Mouse (Mus musculus) stomach, embryonic 14.5 days (tissue): ENCODE measurements around the gene Ctdsp1. TPM values are rescaled to one million over a fixed set of nuclear protein-coding genes. Genes with fewer than 3 reads are reported as not detected.

Experiments
- ATAC-seq: fragments of 200-750 bp; cut with Nextera tagmentation; 2 replicates; pipeline ENCODE4 v1.8.0; 2017; ENCODE audit warnings: low read depth, moderate TSS enrichment; ENCODE audit not compliant: insufficient number of reproducible peaks, insufficient read depth, low FRiP score
- H3K27ac ChIP-seq: fragments of 300-500 bp; sonication (generic); 2 replicates; pipeline ENCODE4 v1.5.1; 2014; ENCODE audit warnings: mild to moderate bottlenecking, low read length, moderate library complexity, mixed read lengths
- H3K27me3 ChIP-seq: fragments of 300-500 bp; sonication (generic); 2 replicates; pipeline ENCODE4 v1.6.1; 2014; ENCODE audit warnings: low read length, control low read depth, mixed read lengths; ENCODE audit not compliant: control insufficient read depth, insufficient read depth
- H3K36me3 ChIP-seq: fragments of 300-500 bp; sonication (generic); 2 replicates; pipeline ENCODE4 v1.6.1; 2014; ENCODE audit warnings: mild to moderate bottlenecking, control low read depth, low read length, moderate library complexity, mixed read lengths; ENCODE audit not compliant: control insufficient read depth, insufficient read depth
- H3K4me1 ChIP-seq: fragments of 300-500 bp; sonication (generic); 2 replicates; pipeline ENCODE4 v1.6.1; 2014; ENCODE audit warnings: low read length, control low read depth, mixed read lengths; ENCODE audit not compliant: control insufficient read depth, insufficient read depth
- H3K4me2 ChIP-seq: fragments of 300-500 bp; sonication (generic); replicated peaks from 2 replicates; pipeline ENCODE4 v1.6.1; 2014; ENCODE audit warnings: low read depth, low read length, control low read depth
- H3K4me3 ChIP-seq: fragments of 300-500 bp; sonication (generic); 2 replicates; pipeline ENCODE4 v1.5.1; 2014; ENCODE audit warnings: low read depth, low read length, control low read depth
- H3K9ac ChIP-seq: fragments of 300-500 bp; sonication (generic); replicated peaks from 2 replicates; pipeline ENCODE4 v1.6.1; 2014; ENCODE audit warnings: low read depth, mild to moderate bottlenecking, control low read depth, low read length, moderate library complexity, mixed read lengths
- H3K9me3 ChIP-seq: fragments of 300-500 bp; sonication (generic); 2 replicates; pipeline ENCODE4 v1.6.1; 2016; ENCODE audit warnings: low read depth, low read length, control low read depth; ENCODE audit not compliant: control insufficient read depth
- WGBS: fragments of 180-500 bp; shearing (Covaris S2); extraction: QIAGEN DNeasy Blood & Tissue Kit; methylation state at CpG from one replicate; pipeline ENCODE4 v1.1.7; 2014; 5-methylcytosine and 5-hydroxymethylcytosine counted together
- polyA plus RNA-seq: library from polyadenylated mRNA; unstranded; fragments of >200 nt; fragmentation: Nextera tagmentation; extraction: Ambion mirVana; gene quantifications from 2 replicates; pipeline ENCODE4 v1.2.1, GENCODE M21; 2014

Gene Ctdsp1
- polyA plus RNA-seq, 1 experiment from 2014 or later = 88.0 TPM

DNA sequence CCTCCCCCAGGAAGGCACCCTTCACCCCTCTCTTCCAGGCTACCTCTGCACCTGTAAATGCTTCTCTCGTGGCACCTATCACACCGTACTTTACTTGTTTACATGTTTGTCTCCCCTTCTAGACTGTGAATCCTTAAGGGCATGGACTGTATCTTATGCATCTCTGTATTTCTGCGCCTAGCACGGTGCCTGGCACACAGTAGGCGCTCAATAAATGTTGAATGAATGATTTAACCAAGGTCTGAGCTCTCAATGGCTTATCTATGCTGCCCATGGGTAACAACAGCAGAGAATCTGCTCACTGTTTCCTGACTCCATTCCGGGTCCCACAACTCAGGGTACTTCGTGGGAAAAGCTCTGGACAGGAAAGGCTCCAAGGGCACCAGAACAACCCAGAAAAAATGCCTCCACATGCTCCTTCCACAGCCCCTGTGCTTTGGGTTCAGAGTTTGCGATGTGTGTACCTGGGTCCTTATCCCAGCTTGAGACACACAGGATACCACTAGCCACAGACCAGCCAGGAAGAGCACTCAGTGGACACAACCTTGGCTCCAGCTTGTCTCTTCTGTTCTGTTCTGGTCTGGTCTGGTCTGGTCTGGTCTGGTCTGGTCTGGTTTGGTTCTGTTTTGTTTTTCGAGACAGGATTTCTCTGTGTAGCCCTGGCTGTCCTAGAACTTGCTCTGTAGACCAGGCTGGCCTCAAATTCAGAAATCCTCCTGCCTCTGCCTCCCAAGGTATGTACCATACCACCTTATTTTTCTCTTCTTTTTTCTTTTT, 37.7 kb upstream of the Ctdsp1 start:
- no peak overlapping the region for H3K9ac ChIP-seq
- WGBS = 88% methylated on average over 9 of the region's 9 CpGs
- no peaks in the 10 kb centered on the region for H3K4me1 ChIP-seq
- H3K36me3 ChIP-seq = peaks cover 12% of the 10 kb centered on the region; the same call in 1 of the 2 replicates
- no peak for ATAC-seq
- H3K4me2 ChIP-seq = no peak overlapping the region
- H3K9me3 ChIP-seq = no peaks in the 10 kb centered on the region
- no peak overlapping the region for H3K4me3 ChIP-seq
- no peaks in the 10 kb centered on the region for H3K27me3 ChIP-seq
- no peak overlapping the region for H3K27ac ChIP-seq

DNA sequence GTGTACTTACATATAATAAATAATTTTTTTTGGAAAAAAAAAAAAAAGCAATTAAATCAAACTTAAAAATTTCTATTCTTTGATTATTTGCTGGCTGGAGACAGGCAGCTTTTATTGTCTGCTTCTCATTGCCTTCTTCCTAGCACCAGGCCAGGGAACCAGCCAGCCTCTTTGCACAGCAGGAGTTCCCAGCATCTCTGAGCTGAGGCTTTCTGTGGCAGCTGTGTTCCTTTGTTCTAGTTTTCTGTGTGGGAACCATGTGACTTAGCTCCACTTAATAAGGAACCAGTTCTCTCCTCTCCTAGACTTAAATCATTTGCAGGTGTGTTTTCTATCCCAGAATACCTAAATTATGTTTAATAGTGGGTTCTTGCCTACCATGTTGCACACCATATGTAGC, 33.8 kb upstream of the Ctdsp1 start:
- no peak overlapping the region for H3K4me3 ChIP-seq
- no peak overlapping the region for H3K27ac ChIP-seq
- no peak overlapping the region for H3K9ac ChIP-seq
- H3K36me3 ChIP-seq = no peaks in the 10 kb centered on the region; the same call in 1 of the 2 replicates
- no peaks in the 10 kb centered on the region for H3K9me3 ChIP-seq
- no peak for ATAC-seq
- no peaks in the 10 kb centered on the region for H3K27me3 ChIP-seq
- H3K4me1 ChIP-seq = no peaks in the 10 kb centered on the region
- no peak overlapping the region for H3K4me2 ChIP-seq

DNA sequence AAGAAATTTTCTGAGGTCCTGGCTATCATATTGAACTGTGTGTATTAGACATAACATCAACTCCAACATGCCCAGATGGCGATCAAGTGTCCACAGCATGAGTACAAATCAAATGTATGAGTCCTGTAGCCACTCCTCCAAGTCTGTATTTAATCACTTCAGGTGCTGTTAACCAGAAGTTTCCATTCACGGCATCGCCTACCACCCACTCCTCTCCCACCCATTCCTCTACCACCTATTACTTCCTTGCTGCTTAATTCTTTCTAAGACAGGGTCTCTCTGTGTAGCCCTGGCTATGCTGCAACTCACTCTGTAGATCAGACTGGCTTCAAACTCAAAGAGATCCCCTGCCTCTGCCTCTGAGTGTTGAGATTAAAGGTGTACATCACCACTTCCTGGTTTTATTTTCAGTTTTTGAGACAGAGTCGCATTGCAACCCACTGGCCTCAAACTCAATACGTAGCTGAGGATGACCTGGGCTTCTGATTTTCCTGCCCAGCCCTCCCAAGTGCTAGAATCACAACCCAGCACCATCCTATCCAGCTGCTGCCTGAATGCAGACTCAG, 31.3 kb upstream of the Ctdsp1 start:
- Histone ChIP-seq H3K9ac (no peak overlapping the region), H3K36me3 (no peaks in the 10 kb centered on the region), H3K9me3 (no peaks in the 10 kb centered on the region), H3K4me2 (no peak overlapping the region), H3K27me3 (no peaks in the 10 kb centered on the region), H3K4me1 (no peaks in the 10 kb centered on the region), H3K27ac (no peak overlapping the region), H3K4me3 (no peak overlapping the region)
- no peak for ATAC-seq
- 80% methylated on average over 5 of the region's 5 CpGs for WGBS

DNA sequence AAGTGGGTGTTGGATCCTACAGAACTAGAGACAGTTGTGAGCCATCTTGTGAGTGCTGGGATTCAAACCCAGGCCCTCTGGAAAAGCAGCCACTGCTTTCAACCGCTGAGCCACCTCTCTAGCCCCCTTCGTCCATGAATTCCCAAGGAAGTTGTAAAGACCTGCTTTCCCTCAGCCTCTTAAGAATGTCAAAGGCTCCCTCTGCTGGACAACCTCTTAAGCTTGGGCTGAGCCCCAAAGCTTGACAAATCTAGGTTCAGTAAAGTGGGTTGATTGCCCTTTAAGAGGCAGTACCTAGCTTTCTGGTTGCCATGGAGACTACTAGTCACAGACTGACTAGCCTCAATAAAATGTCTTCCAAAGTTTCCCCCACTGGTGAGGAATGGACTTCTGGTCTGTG, 29.5 kb upstream of the Ctdsp1 start, which contains the start of gene Catip:
TSS of gene Catip (plus strand) at position 297 of the 400 bp plus-strand sequence.
- no peak within 1 kb of the TSS for H3K27ac ChIP-seq
- H3K9me3 ChIP-seq = no peaks in the 10 kb centered on the region
- H3K27me3 ChIP-seq = no peaks in the 10 kb centered on the region
- H3K36me3 ChIP-seq = no peaks in the 10 kb centered on the region
- H3K9ac ChIP-seq = no peak within 1 kb of the TSS
- no peaks in the 10 kb centered on the region for H3K4me1 ChIP-seq
- H3K4me2 ChIP-seq = no peak within 1 kb of the TSS
- ATAC-seq = peak; percentile 70; the same call in 1 of the 2 replicates
- WGBS = 0% methylated on average over 2 of the region's 2 CpGs
- no peak within 1 kb of the TSS for H3K4me3 ChIP-seq

DNA sequence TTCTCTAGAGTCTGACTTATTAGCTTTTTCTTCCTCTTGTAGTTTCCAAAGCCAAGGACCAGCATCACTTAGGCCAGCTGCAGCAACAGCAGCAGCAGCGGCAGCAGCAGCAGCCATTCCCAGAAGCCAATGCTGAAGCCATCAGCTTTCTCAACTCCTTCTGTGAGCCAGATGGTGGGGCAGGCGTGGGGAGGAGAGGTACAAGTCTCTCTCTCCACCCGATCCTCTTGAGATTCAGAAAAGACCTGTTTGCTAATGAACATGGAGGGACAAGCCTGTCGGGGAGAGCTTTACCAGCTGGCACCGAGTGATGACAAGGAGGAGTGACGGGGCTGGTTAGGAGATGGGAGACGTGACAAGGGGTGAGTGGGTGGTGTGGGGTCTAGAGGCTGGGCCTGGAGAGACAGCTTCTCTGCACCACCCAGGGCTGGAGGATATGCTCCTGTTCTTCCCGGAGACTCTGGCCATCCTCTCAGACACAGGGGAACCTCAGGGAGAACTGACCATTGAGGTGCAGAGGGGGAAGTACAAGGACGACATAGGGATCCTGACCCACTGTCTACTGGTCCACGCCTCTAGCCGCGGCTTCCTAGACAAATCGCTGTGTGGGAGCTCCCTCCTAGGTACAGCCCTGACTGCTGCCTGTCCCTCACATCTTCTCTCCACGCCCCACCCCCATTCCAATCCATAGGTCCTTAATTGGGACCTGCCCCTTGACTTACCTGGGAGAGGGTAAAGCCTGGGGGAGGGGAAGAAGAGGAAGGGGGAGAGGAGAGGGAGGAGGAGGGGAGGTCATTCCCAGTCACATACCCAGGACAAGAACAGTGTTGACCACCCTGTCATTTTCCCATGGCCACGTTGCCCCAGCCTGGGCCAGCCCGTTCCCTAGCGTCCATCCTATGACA, 28.7 kb upstream of the Ctdsp1 start:
- no peak overlapping the region for H3K4me2 ChIP-seq
- no peak overlapping the region for H3K27ac ChIP-seq
- no peaks in the 10 kb centered on the region for H3K27me3 ChIP-seq
- no peaks in the 10 kb centered on the region for H3K4me1 ChIP-seq
- H3K36me3 ChIP-seq = no peaks in the 10 kb centered on the region
- H3K9me3 ChIP-seq = no peaks in the 10 kb centered on the region
- 57% methylated on average over 17 of the region's 17 CpGs for WGBS
- H3K9ac ChIP-seq = no peak overlapping the region
- no peak for ATAC-seq
- H3K4me3 ChIP-seq = no peak overlapping the region

DNA sequence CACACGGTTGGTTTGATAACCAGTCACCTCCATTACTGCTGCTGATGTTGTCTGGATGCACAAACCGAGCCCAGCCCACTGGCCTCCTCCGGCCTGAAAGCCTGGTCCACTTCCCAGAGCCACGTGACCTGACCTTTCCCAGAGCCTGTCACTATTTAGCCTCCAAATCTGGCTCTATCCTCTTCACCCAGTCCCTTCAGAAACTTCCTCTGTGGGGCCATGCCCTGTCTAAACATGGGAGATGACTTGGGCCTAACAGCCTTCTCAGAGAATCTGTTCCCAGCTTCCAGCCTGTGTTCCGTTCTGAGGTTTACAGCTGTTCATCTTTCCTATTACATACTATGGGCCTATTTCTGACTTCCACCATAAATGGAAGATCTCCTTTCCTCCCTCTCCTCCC, 27.9 kb upstream of the Ctdsp1 start:
- Histone ChIP-seq H3K4me3 (no peak overlapping the region), H3K27ac (no peak overlapping the region), H3K27me3 (no peaks in the 10 kb centered on the region), H3K9me3 (no peaks in the 10 kb centered on the region), H3K4me2 (no peak overlapping the region), H3K36me3 (no peaks in the 10 kb centered on the region), H3K4me1 (no peaks in the 10 kb centered on the region), H3K9ac (no peak overlapping the region)
- no peak for ATAC-seq
- WGBS = 61% methylated on average over 5 of the region's 5 CpGs

DNA sequence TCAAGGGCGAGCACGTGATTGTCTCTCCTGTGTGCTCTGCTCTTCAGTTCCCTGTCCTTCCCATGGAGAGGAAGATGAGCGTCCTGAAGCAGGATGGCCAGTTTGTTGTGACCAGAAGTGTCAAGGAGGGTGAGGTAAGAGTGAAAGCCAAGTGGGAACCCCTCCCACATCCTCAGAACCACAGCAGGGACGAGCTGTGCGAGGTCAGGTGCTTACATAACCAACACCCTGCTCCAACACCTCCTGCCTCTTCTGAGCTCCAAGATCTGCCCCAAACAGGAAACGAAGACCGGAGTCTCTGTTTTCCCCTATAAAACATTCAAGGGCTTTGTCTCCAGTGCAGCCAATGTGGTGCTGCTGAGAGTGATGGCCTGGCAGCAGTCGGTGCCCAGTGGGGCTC, 27.0 kb upstream of the Ctdsp1 start:
- no peak for ATAC-seq
- Histone ChIP-seq H3K4me2 (no peak overlapping the region), H3K27ac (no peak overlapping the region), H3K36me3 (no peaks in the 10 kb centered on the region), H3K4me3 (no peak overlapping the region), H3K9ac (no peak overlapping the region), H3K9me3 (no peaks in the 10 kb centered on the region), H3K27me3 (no peaks in the 10 kb centered on the region), H3K4me1 (no peaks in the 10 kb centered on the region)
- 72% methylated on average over 8 of the region's 8 CpGs for WGBS

DNA sequence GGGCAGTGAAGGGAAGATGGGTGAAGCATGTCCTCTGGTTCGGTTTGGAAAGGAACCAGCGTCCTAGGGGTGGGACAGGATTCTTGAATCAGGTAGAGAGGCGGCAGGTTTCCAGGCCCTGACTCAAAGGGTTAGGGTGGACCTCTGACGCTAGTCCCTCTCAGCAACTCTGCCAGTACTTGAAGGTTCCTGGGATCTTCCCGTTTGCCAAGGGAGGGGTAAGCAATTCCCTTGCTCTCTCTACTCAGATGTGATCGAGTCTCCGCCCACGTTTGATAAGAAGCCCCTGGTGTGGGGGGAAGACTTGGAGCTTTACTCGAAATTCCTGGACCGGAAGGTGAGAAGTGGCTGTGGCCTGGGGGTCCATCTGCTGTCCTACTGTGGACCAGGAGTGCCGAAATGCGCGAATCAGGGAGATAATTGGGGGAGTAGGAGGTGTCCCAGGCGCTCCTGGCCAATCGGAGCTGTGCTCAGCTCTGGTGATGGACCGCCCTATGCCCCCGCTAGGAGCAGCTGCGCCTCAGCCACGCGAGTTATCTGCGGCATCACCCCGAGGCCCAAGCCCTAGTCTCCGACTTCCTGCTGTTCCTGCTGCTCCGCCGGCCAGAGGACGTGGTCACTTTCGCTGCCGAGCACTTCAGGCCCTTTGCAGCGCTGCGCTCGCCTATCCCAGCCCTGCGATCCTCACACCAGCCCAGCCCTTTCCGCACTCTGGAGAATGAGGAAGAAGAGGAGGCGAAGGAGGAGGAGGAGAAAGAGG, 23.2 kb upstream of the Ctdsp1 start:
- H3K4me2 ChIP-seq = peak overlapping the region; percentile 55
- no peaks in the 10 kb centered on the region for H3K4me1 ChIP-seq
- no peaks in the 10 kb centered on the region for H3K36me3 ChIP-seq
- WGBS = 9% methylated on average over 34 of the region's 34 CpGs
- no peaks in the 10 kb centered on the region for H3K9me3 ChIP-seq
- H3K9ac ChIP-seq = no peak overlapping the region
- no peak overlapping the region for H3K27ac ChIP-seq
- H3K27me3 ChIP-seq = no peaks in the 10 kb centered on the region
- ATAC-seq = peak; percentile 81
- H3K4me3 ChIP-seq = peak overlapping the region; percentile 23; the same call in 1 of the 2 replicates
